Mouse (Mus musculus): ENCODE data around the gene Tuba3b.

Gene Tuba3b

GRCm38 (mm10) chr6:145665751-145666150 is 50.2 kb downstream of the Tuba3b start:
- DNase-seq (ENCODE audit: low spot score in 2 of 2) = no peak

GRCm38 (mm10) chr6:145667654-145668053 is 52.1 kb downstream of the Tuba3b start:
- no peak for DNase-seq (ENCODE audit: low spot score in 2 of 2)

GRCm38 (mm10) chr6:145669596-145670071 is 54.1 kb downstream of the Tuba3b start:
- DNase-seq (ENCODE audit: low spot score in 2 of 2) = peak in 1 of 2 experiments; percentile 29

Measured in right cerebral cortex, postnatal 10 days (tissue).